Mouse (Mus musculus) midbrain, embryonic 16.5 days (tissue): Measurements from ENCODE around the gene Derl3. TPM values are rescaled to one million over a fixed set of nuclear protein-coding genes. Genes with fewer than 3 reads are reported as not detected.
"Not testable (repeated sequence)": the region's sequence is repeated elsewhere in the genome, so short reads cannot be mapped to it uniquely, and the experiment has no call there.

ENCODE experiments used
- ATAC-seq: fragments of 200-750 bp; cut with Nextera tagmentation; 2 replicates; pipeline ENCODE4 v1.8.0; 2017; ENCODE audit warnings: moderate TSS enrichment
- H3K27ac ChIP-seq: fragments of 300-500 bp; sonication (generic); 2 replicates; pipeline ENCODE4 v1.5.1; 2014; ENCODE audit warnings: mild to moderate bottlenecking, low read length, mixed read lengths
- H3K27me3 ChIP-seq: fragments of 300-500 bp; sonication (generic); 2 replicates; pipeline ENCODE4 v1.6.1; 2014; ENCODE audit warnings: low read depth, low read length, mixed read lengths; ENCODE audit not compliant: control insufficient read depth, insufficient read depth
- H3K36me3 ChIP-seq: fragments of 300-500 bp; sonication (generic); 2 replicates; pipeline ENCODE4 v1.6.1; 2014; ENCODE audit warnings: mild to moderate bottlenecking, low read length, moderate library complexity, mixed read lengths; ENCODE audit not compliant: control insufficient read depth, insufficient read depth
- H3K4me1 ChIP-seq: fragments of 300-500 bp; sonication (generic); 2 replicates; pipeline ENCODE4 v1.6.1; 2014; ENCODE audit warnings: mild to moderate bottlenecking, low read length, mixed read lengths; ENCODE audit not compliant: control insufficient read depth, insufficient read depth
- H3K4me2 ChIP-seq: fragments of 300-500 bp; sonication (generic); 2 replicates; pipeline ENCODE4 v1.6.1; 2014; ENCODE audit warnings: mild to moderate bottlenecking, low read length, mixed read lengths
- H3K4me3 ChIP-seq: fragments of 300-500 bp; sonication (generic); 2 replicates; pipeline ENCODE4 v1.5.1; 2014; ENCODE audit warnings: low read depth, mild to moderate bottlenecking, low read length, moderate library complexity, mixed read lengths
- H3K9ac ChIP-seq: fragments of 300-500 bp; sonication (generic); 2 replicates; pipeline ENCODE4 v1.6.1; 2014; ENCODE audit warnings: low read depth, low read length, mixed read lengths
- H3K9me3 ChIP-seq: fragments of 300-500 bp; sonication (generic); replicated peaks from 2 replicates; pipeline ENCODE4 v1.6.1; 2014; ENCODE audit warnings: mild to moderate bottlenecking, low read length, mixed read lengths; ENCODE audit not compliant: control insufficient read depth, poor library complexity, severe bottlenecking
- WGBS: fragments of 180-500 bp; shearing (Covaris S2); extraction: QIAGEN DNeasy Blood & Tissue Kit; methylation state at CpG from one replicate; pipeline ENCODE4 v1.1.7; 2014; 5-methylcytosine and 5-hydroxymethylcytosine counted together
- polyA plus RNA-seq: library from polyadenylated mRNA; unstranded; fragments of >200 nt; fragmentation: Nextera tagmentation; extraction: Ambion mirVana; gene quantifications from 2 replicates; pipeline ENCODE4 v1.2.1, GENCODE M21; 2015

The Derl3 gene
- polyA plus RNA-seq, 1 experiment from 2014 or later: 1.4 TPM

- H3K4me1 ChIP-seq: peaks cover 17% of the 10 kb centered on the region
- no peaks in the 10 kb centered on the region for H3K9me3 ChIP-seq
- no peak; the same call in 1 of the 2 replicates for ATAC-seq
- H3K27ac ChIP-seq: no peak overlapping the region
- 45% methylated on average over 5 of the region's 5 CpGs for WGBS
- H3K4me2 ChIP-seq: no peak overlapping the region
- peaks cover 2% of the 10 kb centered on the region; the same call in 1 of the 2 replicates for H3K36me3 ChIP-seq
- no peak overlapping the region for H3K4me3 ChIP-seq
- H3K9ac ChIP-seq: no peak overlapping the region
- no peaks in the 10 kb centered on the region for H3K27me3 ChIP-seq
Measured at GRCm38 (mm10) chr10:75854096-75854495, 39.1 kb upstream of the Derl3 start.

GRCm38 (mm10) chr10:75854791-75855190 is 38.4 kb upstream of the Derl3 start:
- H3K27me3 ChIP-seq: no peaks in the 10 kb centered on the region
- H3K27ac ChIP-seq: no peak overlapping the region
- H3K9me3 ChIP-seq: no peaks in the 10 kb centered on the region
- H3K4me3 ChIP-seq: no peak overlapping the region
- WGBS: 89% methylated on average over 6 of the region's 6 CpGs
- no peak overlapping the region for H3K9ac ChIP-seq
- ATAC-seq: no peak
- peaks cover 2% of the 10 kb centered on the region; the same call in 1 of the 2 replicates for H3K36me3 ChIP-seq
- no peak overlapping the region for H3K4me2 ChIP-seq
- peaks cover 17% of the 10 kb centered on the region for H3K4me1 ChIP-seq

GRCm38 (mm10) chr10:75855416-75855981 is 37.7 kb upstream of the Derl3 start:
- no peaks in the 10 kb centered on the region for H3K9me3 ChIP-seq
- no peaks in the 10 kb centered on the region for H3K27me3 ChIP-seq
- no peak for ATAC-seq
- peaks cover 2% of the 10 kb centered on the region; the same call in 1 of the 2 replicates for H3K36me3 ChIP-seq
- no peak overlapping the region for H3K4me2 ChIP-seq
- H3K27ac ChIP-seq: no peak overlapping the region
- H3K4me3 ChIP-seq: no peak overlapping the region
- no peak overlapping the region for H3K9ac ChIP-seq
- WGBS: 88% methylated on average over 15 of the region's 15 CpGs
- H3K4me1 ChIP-seq: peaks cover 20% of the 10 kb centered on the region

- Histone ChIP-seq H3K9me3 (no peaks in the 10 kb centered on the region), H3K9ac (no peak overlapping the region), H3K27me3 (no peaks in the 10 kb centered on the region), H3K4me3 (no peak overlapping the region), H3K36me3 (peaks cover 2% of the 10 kb centered on the region; the same call in 1 of the 2 replicates), H3K4me1 (peaks cover 24% of the 10 kb centered on the region), H3K4me2 (no peak overlapping the region), H3K27ac (no peak overlapping the region)
- WGBS: 86% methylated on average over 11 of the region's 11 CpGs
- no peak for ATAC-seq
Measured at GRCm38 (mm10) chr10:75856155-75856907, 36.9 kb upstream of the Derl3 start.

GRCm38 (mm10) chr10:75856976-75857375 is 36.2 kb upstream of the Derl3 start:
- H3K27me3 ChIP-seq: no peaks in the 10 kb centered on the region
- ATAC-seq: no peak
- no peaks in the 10 kb centered on the region for H3K9me3 ChIP-seq
- H3K27ac ChIP-seq: no peak overlapping the region
- H3K36me3 ChIP-seq: peaks cover 2% of the 10 kb centered on the region; the same call in 1 of the 2 replicates
- peaks cover 27% of the 10 kb centered on the region for H3K4me1 ChIP-seq
- 81% methylated on average over 3 of the region's 3 CpGs for WGBS
- H3K4me2 ChIP-seq: no peak overlapping the region
- H3K4me3 ChIP-seq: no peak overlapping the region
- no peak overlapping the region for H3K9ac ChIP-seq

GRCm38 (mm10) chr10:75857598-75857997 is 35.6 kb upstream of the Derl3 start:
- H3K36me3 ChIP-seq: peaks cover 2% of the 10 kb centered on the region; the same call in 1 of the 2 replicates
- H3K4me2 ChIP-seq: no peak overlapping the region
- H3K9me3 ChIP-seq: no peaks in the 10 kb centered on the region
- no peak overlapping the region for H3K9ac ChIP-seq
- H3K27me3 ChIP-seq: no peaks in the 10 kb centered on the region
- peaks cover 27% of the 10 kb centered on the region for H3K4me1 ChIP-seq
- 95% methylated on average over 4 of the region's 4 CpGs for whole genome bisulfite sequencing
- no peak overlapping the region for H3K27ac ChIP-seq
- H3K4me3 ChIP-seq: no peak overlapping the region
- ATAC-seq: no peak

GRCm38 (mm10) chr10:75859107-75859746 is 34.0 kb upstream of the Derl3 start:
- peak; percentile 82 for ATAC-seq
- H3K4me2 ChIP-seq: peak overlapping the region; percentile 86
- WGBS: 2% methylated on average over 27 of the region's 27 CpGs
- no peaks in the 10 kb centered on the region for H3K9me3 ChIP-seq
- H3K27me3 ChIP-seq: no peaks in the 10 kb centered on the region
- H3K4me1 ChIP-seq: peaks cover 27% of the 10 kb centered on the region
- peaks cover 2% of the 10 kb centered on the region; the same call in 1 of the 2 replicates for H3K36me3 ChIP-seq
- peak overlapping the region; percentile 73 for H3K9ac ChIP-seq
- peak overlapping the region; percentile 90 for H3K27ac ChIP-seq
- peak overlapping the region; percentile 55 for H3K4me3 ChIP-seq

GRCm38 (mm10) chr10:75859786-75860470 is 33.3 kb upstream of the Derl3 start, which contains the start of gene Mif:
Gene Mif (minus strand): TSS chr10:75860240.
- Histone ChIP-seq H3K4me1 (peaks cover 27% of the 10 kb centered on the region), H3K4me3 (peak within 1 kb of the TSS; percentile 55), H3K4me2 (peak within 1 kb of the TSS; percentile 86), H3K9ac (peak within 1 kb of the TSS; percentile 73), H3K27ac (peak within 1 kb of the TSS; percentile 90)
- H3K36me3 ChIP-seq, H3K9me3 ChIP-seq, H3K27me3 ChIP-seq: not testable (repeated sequence)
- peak; percentile 96 for ATAC-seq
- 0% methylated on average over 44 of the region's 46 CpGs for WGBS
